Mouse (Mus musculus): ENCODE results near the gene 9530077C05Rik. TPM values are rescaled to one million over a fixed set of nuclear protein-coding genes. Genes with fewer than 3 reads are reported as not detected.

The 9530077C05Rik gene
- 0.52 TPM for polyA plus RNA-seq (2017; shearing (Covaris generic))

DNA sequence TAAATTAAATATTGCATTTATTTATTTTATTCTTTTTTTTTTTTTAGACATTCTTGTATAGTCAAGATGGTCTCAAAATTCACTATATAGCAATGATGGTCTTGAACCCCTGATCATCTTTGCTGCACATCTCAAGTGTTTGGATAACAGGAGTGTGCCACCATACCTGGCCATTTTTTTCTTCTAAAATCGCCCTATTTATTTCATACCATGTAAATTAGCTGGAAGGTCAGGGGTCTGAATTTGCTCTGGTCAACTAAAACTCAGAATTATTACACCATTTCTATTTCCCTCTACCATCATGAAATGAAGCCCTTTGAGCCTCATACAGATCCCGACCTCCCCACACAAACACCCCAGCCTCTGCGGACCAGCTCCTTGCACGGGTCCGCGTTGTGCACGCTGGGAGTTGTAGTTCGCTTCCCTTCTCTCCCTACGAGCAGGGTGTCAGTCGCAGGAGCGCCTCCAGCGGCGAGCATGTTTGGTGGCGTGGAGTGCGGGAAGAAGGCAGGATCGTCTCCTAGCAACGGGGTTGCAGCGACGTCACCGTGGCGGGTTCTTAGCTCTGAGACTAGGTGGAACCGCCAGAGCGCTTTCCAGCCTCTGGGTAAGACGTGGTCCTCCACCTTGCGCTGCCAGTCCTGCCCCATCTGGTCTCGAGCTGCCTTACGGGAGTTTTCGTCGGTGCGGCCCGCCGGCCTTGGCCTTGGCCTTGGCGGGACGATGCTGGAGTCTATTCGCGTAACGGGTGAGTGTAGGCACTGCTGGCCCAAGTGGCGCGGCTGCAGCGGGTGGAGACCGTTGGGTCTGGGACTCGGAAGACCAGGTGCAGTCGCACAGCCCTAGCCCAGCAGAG lies at the start of gene 9530077C05Rik:
Gene 9530077C05Rik (plus strand): TSS at position 512 of the 856 bp plus-strand sequence.

DNA sequence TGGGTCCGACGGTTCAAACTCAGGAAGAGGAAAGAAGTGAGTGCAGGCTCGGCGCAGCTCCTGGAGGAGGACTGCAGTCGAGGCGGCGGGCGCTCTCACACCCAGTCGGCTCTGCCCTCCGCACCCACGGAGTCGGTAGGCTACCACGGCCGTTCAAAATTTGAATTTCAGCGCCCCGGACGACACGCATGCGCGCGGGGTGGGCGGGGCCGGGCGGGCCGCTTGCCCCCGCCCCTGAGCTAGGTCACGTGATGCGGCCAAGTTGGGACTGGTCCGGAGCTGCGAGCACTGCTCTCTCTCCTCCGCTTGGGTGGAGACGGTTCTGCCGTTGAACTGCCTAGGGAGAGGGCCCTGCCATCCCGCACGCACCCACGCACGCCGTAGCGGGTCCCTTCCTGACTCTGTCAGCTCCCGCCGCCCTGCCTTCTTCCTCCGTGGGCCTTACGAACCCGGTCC lies 22.3 kb upstream of the 9530077C05Rik start, which contains the start of gene Anln:
Gene Anln (minus strand): TSS at position 168 of the 456 bp plus-strand sequence.

DNA sequence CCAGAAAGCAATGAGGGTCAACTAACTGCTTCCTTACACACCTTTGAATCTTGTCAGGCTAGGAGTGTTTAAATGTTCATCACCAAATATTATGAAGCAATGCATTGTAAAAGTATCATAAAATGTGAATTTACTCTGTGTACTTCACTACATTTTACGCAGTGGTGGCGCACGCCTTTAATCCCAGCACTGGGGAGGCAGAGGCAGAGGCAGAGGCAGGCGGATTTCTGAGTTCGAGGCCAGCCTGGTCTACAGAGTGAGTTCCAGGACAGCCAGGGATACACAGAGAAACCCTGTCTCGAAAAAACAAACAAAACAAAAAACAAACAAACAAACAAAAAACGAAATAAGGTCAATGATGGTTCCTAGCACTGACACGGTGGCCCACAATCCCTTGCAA lies 42.7 kb downstream of the 9530077C05Rik start, which contains the start of gene Gm17545:
Gene Gm17545 (plus strand): TSS at position 301 of the 400 bp plus-strand sequence.

DNA sequence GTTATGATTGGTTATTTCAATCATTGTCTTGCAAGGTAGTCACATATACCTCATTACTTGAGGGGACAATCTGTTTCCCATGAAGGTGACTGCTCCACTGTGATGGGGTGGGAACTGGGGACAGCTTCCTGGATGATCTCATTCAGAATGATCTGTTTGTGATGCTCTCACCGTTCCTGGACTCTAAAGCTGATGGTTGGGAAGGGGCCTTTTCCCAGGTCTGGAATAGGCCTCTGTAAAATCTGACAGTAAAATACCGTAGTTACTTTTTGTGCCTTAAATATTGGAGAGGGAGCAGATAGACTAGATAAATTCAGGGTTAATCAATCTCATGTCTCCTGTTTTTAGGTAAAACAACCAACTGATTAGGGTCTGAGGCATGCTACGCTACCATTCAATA lies 58.3 kb downstream of the 9530077C05Rik start, which contains the start of gene Rp9:
Gene Rp9 (minus strand): TSS at position 101 of the 400 bp plus-strand sequence.

DNA sequence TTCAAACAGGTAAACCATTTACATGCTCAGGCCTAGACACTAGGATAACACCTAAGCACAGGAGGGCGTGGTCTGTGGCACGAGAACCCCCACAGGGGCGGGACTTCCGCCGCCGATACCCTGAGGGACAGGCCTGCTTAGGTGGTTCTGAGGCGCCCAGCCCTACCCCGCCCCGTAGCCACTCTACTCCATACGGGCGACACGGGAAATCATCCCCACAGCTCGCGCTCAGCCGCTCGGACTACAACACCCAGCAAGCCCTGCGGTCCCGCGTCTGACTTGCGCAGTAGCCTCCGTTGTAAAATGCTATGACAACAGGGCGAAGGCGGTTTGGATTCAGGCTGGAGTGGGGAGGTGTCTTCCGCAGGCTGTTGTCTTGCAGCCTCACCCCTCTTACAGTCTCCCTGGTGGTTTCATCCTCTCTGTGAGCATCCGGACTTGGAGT lies 64.1 kb downstream of the 9530077C05Rik start, which contains the start of gene Bbs9:
Gene Bbs9 (plus strand): TSS at position 292 of the 445 bp plus-strand sequence.

Other genes with a start within 250 kb of the 9530077C05Rik start
- gene Zfp872, start 223.4 kb upstream of the 9530077C05Rik start, polyA plus RNA-seq (2017; shearing (Covaris generic)), result 0.34 TPM
- 50.9 TPM for gene Zfp809, start 185.8 kb upstream of the 9530077C05Rik start, polyA plus RNA-seq (2017; shearing (Covaris generic))
- gene Zfp599, start 151.6 kb upstream of the 9530077C05Rik start, polyA plus RNA-seq (2017; shearing (Covaris generic)), result 2.4 TPM
- 12.6 TPM for gene Zfp810, start 103.9 kb upstream of the 9530077C05Rik start, polyA plus RNA-seq (2017; shearing (Covaris generic))
- gene Anln, start 22.3 kb upstream of the 9530077C05Rik start, polyA plus RNA-seq (2017; shearing (Covaris generic)), result 0.57 TPM
- gene Gm17545, start 42.8 kb downstream of the 9530077C05Rik start, polyA plus RNA-seq (2017; shearing (Covaris generic)), result not detected
- gene Rp9, start 58.2 kb downstream of the 9530077C05Rik start, polyA plus RNA-seq (2017; shearing (Covaris generic)), result 96.2 TPM
- 14.4 TPM for gene Bbs9, start 64.2 kb downstream of the 9530077C05Rik start, polyA plus RNA-seq (2017; shearing (Covaris generic))

Measured in effector memory CD4-positive, alpha-beta T cell, adult 7 months (primary cell).